Mouse (Mus musculus): ENCODE data around the gene Prrt2. TPM values are rescaled to one million over a fixed set of nuclear protein-coding genes. Genes with fewer than 3 reads are reported as not detected.
A peak's percentile ranks its signal among the peaks of the same experiment; 100 is the strongest.

Prrt2 gene
- polyA plus RNA-seq, 1 experiment from 2014 or later: 0.13 TPM

GRCm38 (mm10) chr7:127026161-127026600, 5.2 kb upstream of the Prrt2 start:
- ATAC-seq (ENCODE audit: insufficient read depth): peak; percentile 36
- H3K9me3 ChIP-seq (replicated peaks): no peaks in the 10 kb centered on the region
- peak overlapping the region; percentile 98 for H3K4me3 ChIP-seq (replicated peaks)
- H3K4me2 ChIP-seq: peak overlapping the region; percentile 98
- H3K36me3 ChIP-seq (replicated peaks): peaks cover 74% of the 10 kb centered on the region
- H3K9ac ChIP-seq: peak overlapping the region; percentile 99
- under 1% methylated on average over 46 of the region's 48 CpGs for WGBS (ENCODE audit: insufficient replicate concordance)
- H3K27me3 ChIP-seq: no peaks in the 10 kb centered on the region
- peaks cover 77% of the 10 kb centered on the region for H3K4me1 ChIP-seq (replicated peaks)
- peak overlapping the region; percentile 97 for H3K27ac ChIP-seq (replicated peaks)

GRCm38 (mm10) chr7:127025556-127026160, 4.6 kb upstream of the Prrt2 start:
- peaks cover 69% of the 10 kb centered on the region for H3K36me3 ChIP-seq (replicated peaks)
- no peaks in the 10 kb centered on the region for H3K9me3 ChIP-seq (replicated peaks)
- H3K4me2 ChIP-seq: peak overlapping the region; percentile 98
- H3K9ac ChIP-seq: peak overlapping the region; percentile 99
- H3K4me3 ChIP-seq (replicated peaks): peak overlapping the region; percentile 98
- no peak for ATAC-seq (ENCODE audit: insufficient read depth)
- H3K27me3 ChIP-seq: no peaks in the 10 kb centered on the region
- H3K4me1 ChIP-seq (replicated peaks): peaks cover 77% of the 10 kb centered on the region
- WGBS (ENCODE audit: insufficient replicate concordance): under 1% methylated on average over 62 of the region's 65 CpGs
- H3K27ac ChIP-seq (replicated peaks): peak overlapping the region; percentile 97

- Histone ChIP-seq H3K9me3 (replicated peaks) (no peaks in the 10 kb centered on the region), H3K9ac (peak overlapping the region; percentile 99), H3K4me1 (replicated peaks) (peaks cover 73% of the 10 kb centered on the region), H3K4me3 (replicated peaks) (peak overlapping the region; percentile 98), H3K4me2 (peak overlapping the region; percentile 98), H3K36me3 (replicated peaks) (peaks cover 62% of the 10 kb centered on the region), H3K27me3 (no peaks in the 10 kb centered on the region), H3K27ac (replicated peaks) (peak overlapping the region; percentile 97)
- WGBS (ENCODE audit: insufficient replicate concordance): under 1% methylated on average over 30 of the region's 30 CpGs
- peak; percentile 16 for ATAC-seq (ENCODE audit: insufficient read depth)
These were observed 3.9 kb upstream of the Prrt2 start for GRCm38 (mm10) chr7:127024755-127025555.

- peaks cover 53% of the 10 kb centered on the region for H3K36me3 ChIP-seq (replicated peaks)
- H3K4me2 ChIP-seq: peak overlapping the region; percentile 98
- H3K27me3 ChIP-seq: no peaks in the 10 kb centered on the region
- peak overlapping the region; percentile 99 for H3K9ac ChIP-seq
- H3K27ac ChIP-seq (replicated peaks): peak overlapping the region; percentile 97
- H3K9me3 ChIP-seq (replicated peaks): no peaks in the 10 kb centered on the region
- peaks cover 69% of the 10 kb centered on the region for H3K4me1 ChIP-seq (replicated peaks)
- H3K4me3 ChIP-seq (replicated peaks): peak overlapping the region; percentile 98
- WGBS (ENCODE audit: insufficient replicate concordance): 17% methylated on average over 19 of the region's 19 CpGs
- no peak for ATAC-seq (ENCODE audit: insufficient read depth)
These were observed 3.1 kb upstream of the Prrt2 start for GRCm38 (mm10) chr7:127023896-127024690.

- peaks cover 45% of the 10 kb centered on the region for H3K36me3 ChIP-seq (replicated peaks)
- H3K9ac ChIP-seq: peak overlapping the region; percentile 99
- peaks cover 66% of the 10 kb centered on the region for H3K4me1 ChIP-seq (replicated peaks)
- no peak for ATAC-seq (ENCODE audit: insufficient read depth)
- H3K27ac ChIP-seq (replicated peaks): peak overlapping the region; percentile 97; the same call in 1 of the 2 replicates
- H3K4me2 ChIP-seq: peak overlapping the region; percentile 98
- WGBS (ENCODE audit: insufficient replicate concordance): 79% methylated on average over 13 of the region's 13 CpGs
- H3K9me3 ChIP-seq (replicated peaks): no peaks in the 10 kb centered on the region
- H3K4me3 ChIP-seq (replicated peaks): peak overlapping the region; percentile 98
- H3K27me3 ChIP-seq: no peaks in the 10 kb centered on the region
These were observed 2.3 kb upstream of the Prrt2 start for GRCm38 (mm10) chr7:127023272-127023691.

- Histone ChIP-seq H3K9me3 (replicated peaks) (no peaks in the 10 kb centered on the region), H3K27ac (replicated peaks) (peak overlapping the region; percentile 55; the same call in 1 of the 2 replicates), H3K4me1 (replicated peaks) (peaks cover 66% of the 10 kb centered on the region), H3K9ac (peak overlapping the region; percentile 99; the same call in 1 of the 2 replicates), H3K4me3 (replicated peaks) (peak overlapping the region; percentile 98), H3K27me3 (no peaks in the 10 kb centered on the region), H3K4me2 (peak overlapping the region; percentile 98), H3K36me3 (replicated peaks) (peaks cover 39% of the 10 kb centered on the region)
- 81% methylated on average over 7 of the region's 7 CpGs for WGBS (ENCODE audit: insufficient replicate concordance)
- no peak for ATAC-seq (ENCODE audit: insufficient read depth)
These were observed 1.7 kb upstream of the Prrt2 start for GRCm38 (mm10) chr7:127022528-127023271.

GRCm38 (mm10) chr7:127021563-127022527, 834 bp upstream of the Prrt2 start:
- H3K9ac ChIP-seq: peak overlapping the region; percentile 34; the same call in 1 of the 2 replicates
- H3K4me1 ChIP-seq (replicated peaks): peaks cover 67% of the 10 kb centered on the region
- H3K4me2 ChIP-seq: peak overlapping the region; percentile 98
- peak overlapping the region; percentile 55; the same call in 1 of the 2 replicates for H3K27ac ChIP-seq (replicated peaks)
- peak overlapping the region; percentile 98 for H3K4me3 ChIP-seq (replicated peaks)
- ATAC-seq (ENCODE audit: insufficient read depth): no peak
- H3K36me3 ChIP-seq (replicated peaks): peaks cover 36% of the 10 kb centered on the region
- H3K9me3 ChIP-seq (replicated peaks): no peaks in the 10 kb centered on the region
- no peaks in the 10 kb centered on the region for H3K27me3 ChIP-seq
- WGBS (ENCODE audit: insufficient replicate concordance): 35% methylated on average over 5 of the region's 5 CpGs

GRCm38 (mm10) chr7:127020491-127020890, 520 bp downstream of the Prrt2 start:
- Histone ChIP-seq H3K9ac (peak overlapping the region; percentile 34; the same call in 1 of the 2 replicates), H3K4me3 (replicated peaks) (peak overlapping the region; percentile 39), H3K9me3 (replicated peaks) (no peaks in the 10 kb centered on the region), H3K4me2 (peak overlapping the region; percentile 70), H3K27me3 (no peaks in the 10 kb centered on the region), H3K4me1 (replicated peaks) (peaks cover 74% of the 10 kb centered on the region), H3K27ac (replicated peaks) (no peak overlapping the region; the same call in 1 of the 2 replicates), H3K36me3 (replicated peaks) (peaks cover 38% of the 10 kb centered on the region)
- WGBS (ENCODE audit: insufficient replicate concordance): 61% methylated on average over 5 of the region's 5 CpGs
- no peak for ATAC-seq (ENCODE audit: insufficient read depth)

GRCm38 (mm10) chr7:127020031-127020430, 980 bp downstream of the Prrt2 start:
- Histone ChIP-seq H3K9ac (no peak overlapping the region), H3K4me1 (replicated peaks) (peaks cover 74% of the 10 kb centered on the region), H3K27ac (replicated peaks) (no peak overlapping the region), H3K4me3 (replicated peaks) (0 out of 2 replicates have a peak overlapping the region, but pooled peaks have one; percentile 39), H3K4me2 (peak overlapping the region; percentile 5; the same call in 1 of the 2 replicates), H3K27me3 (no peaks in the 10 kb centered on the region), H3K9me3 (replicated peaks) (no peaks in the 10 kb centered on the region), H3K36me3 (replicated peaks) (peaks cover 40% of the 10 kb centered on the region)
- no peak for ATAC-seq (ENCODE audit: insufficient read depth)
- 58% methylated on average over 3 of the region's 3 CpGs for WGBS (ENCODE audit: insufficient replicate concordance)

All from liver, embryonic 15.5 days (tissue).